Mouse (Mus musculus) forebrain, embryonic 15.5 days (tissue): ENCODE results near the gene Syt1. TPM values are rescaled to one million over a fixed set of nuclear protein-coding genes. Genes with fewer than 3 reads are reported as not detected.

Source experiments
- ATAC-seq: fragments of 200-750 bp; cut with Nextera tagmentation; replicated peaks from 2 replicates; pipeline ENCODE4 v1.8.0; 2017; ENCODE audit warnings: mild to moderate bottlenecking, moderate TSS enrichment, moderate library complexity
- H3K27ac ChIP-seq: fragments of 300-500 bp; sonication (generic); replicated peaks from 2 replicates; pipeline ENCODE4 v1.5.1; 2015; ENCODE audit warnings: mild to moderate bottlenecking, inconsistent platforms
- H3K27me3 ChIP-seq: fragments of 300-500 bp; sonication (generic); 2 replicates; pipeline ENCODE4 v1.6.1; 2015; ENCODE audit warnings: inconsistent platforms
- H3K36me3 ChIP-seq: fragments of 300-500 bp; sonication (generic); 2 replicates; pipeline ENCODE4 v1.6.1; 2015; ENCODE audit warnings: mild to moderate bottlenecking, inconsistent platforms
- H3K4me1 ChIP-seq: fragments of 300-500 bp; sonication (generic); 2 replicates; pipeline ENCODE4 v1.6.1; 2015; ENCODE audit warnings: inconsistent platforms
- H3K4me2 ChIP-seq: fragments of 300-500 bp; sonication (generic); replicated peaks from 2 replicates; pipeline ENCODE4 v1.6.1; 2015; ENCODE audit warnings: mild to moderate bottlenecking, inconsistent platforms
- H3K4me3 ChIP-seq: fragments of 300-500 bp; sonication (generic); 2 replicates; pipeline ENCODE4 v1.5.1; 2015; ENCODE audit warnings: mild to moderate bottlenecking, inconsistent platforms
- H3K9ac ChIP-seq: fragments of 300-500 bp; sonication (generic); replicated peaks from 2 replicates; pipeline ENCODE4 v1.6.1; 2015; ENCODE audit warnings: mild to moderate bottlenecking, inconsistent platforms
- H3K9me3 ChIP-seq: fragments of 300-500 bp; sonication (generic); 2 replicates; pipeline ENCODE4 v1.6.1; 2016; ENCODE audit warnings: inconsistent platforms
- WGBS: fragments of 180-500 bp; shearing (Covaris S2); methylation state at CpG from one replicate; pipeline ENCODE4 v1.1.7; 2015; ENCODE audit warnings: mixed read lengths; 5-methylcytosine and 5-hydroxymethylcytosine counted together
- polyA plus RNA-seq: library from polyadenylated mRNA; unstranded; fragments of >200 nt; fragmentation: Nextera tagmentation; extraction: Ambion mirVana; gene quantifications from 2 replicates; pipeline ENCODE4 v1.2.1, GENCODE M21; 2015

Syt1 gene
- polyA plus RNA-seq, 1 experiment from 2014 or later = 83.0 TPM

- ATAC-seq = peak; percentile 72
Measured at GRCm38 (mm10) chr10:108733982-108734381, 276.8 kb downstream of the Syt1 start.

DNA sequence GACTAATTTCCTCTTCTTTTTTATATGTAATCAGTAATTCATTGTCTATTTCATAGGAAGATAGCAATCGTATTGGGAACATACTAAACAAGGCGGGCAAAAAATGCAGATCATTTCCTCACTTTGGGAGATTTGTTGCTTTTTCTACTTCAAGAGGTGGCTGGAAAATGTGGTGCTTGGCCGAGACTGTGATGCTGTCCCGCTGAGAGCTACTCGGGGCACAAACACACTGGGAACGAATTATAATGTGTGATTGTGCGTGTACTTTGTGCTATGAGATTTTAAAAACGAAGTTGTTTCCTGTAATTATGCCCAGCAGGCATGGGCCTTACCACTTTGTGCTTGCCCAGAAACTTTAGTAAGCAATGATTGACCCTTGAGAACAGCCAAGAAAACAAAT lies 281.8 kb downstream of the Syt1 start:
- Histone ChIP-seq H3K4me1 (no peaks in the 10 kb centered on the region), H3K27me3 (no peaks in the 10 kb centered on the region), H3K4me3 (no peak overlapping the region), H3K27ac (no peak overlapping the region), H3K9me3 (no peaks in the 10 kb centered on the region), H3K9ac (no peak overlapping the region), H3K36me3 (no peaks in the 10 kb centered on the region), H3K4me2 (no peak overlapping the region)
- 58% methylated on average over 8 of the region's 8 CpGs for WGBS
- ATAC-seq = no peak

More at GRCm38 (mm10) chr10:108733982-108734381, 276.8 kb downstream of the Syt1 start:
- Histone ChIP-seq H3K27me3 (no peaks in the 10 kb centered on the region), H3K4me2 (no peak overlapping the region), H3K4me1 (no peaks in the 10 kb centered on the region), H3K27ac (no peak overlapping the region), H3K9me3 (no peaks in the 10 kb centered on the region), H3K4me3 (no peak overlapping the region), H3K36me3 (no peaks in the 10 kb centered on the region), H3K9ac (no peak overlapping the region)
- 79% methylated on average over 2 of the region's 2 CpGs for WGBS

DNA sequence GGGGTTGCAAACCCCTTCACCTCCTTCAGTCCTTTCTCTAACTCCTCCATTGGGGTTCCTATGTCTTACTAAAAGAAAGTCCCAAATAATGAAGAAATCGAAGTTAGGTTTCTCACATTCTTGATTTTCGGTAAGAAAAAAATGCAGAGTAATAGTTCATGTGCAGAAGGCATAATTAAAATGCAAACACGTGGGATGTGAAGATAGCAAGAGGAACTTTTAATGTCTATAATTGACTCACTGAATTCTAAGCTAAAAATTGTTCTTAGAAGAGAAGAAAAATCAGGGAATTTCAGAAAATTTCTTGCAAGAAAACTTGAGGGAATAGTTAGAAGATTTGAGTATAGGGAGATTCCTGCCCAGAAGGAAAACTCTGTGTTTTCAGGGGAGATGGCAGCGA lies 284.4 kb downstream of the Syt1 start:
- Histone ChIP-seq H3K27me3 (no peaks in the 10 kb centered on the region), H3K9ac (no peak overlapping the region), H3K4me3 (no peak overlapping the region), H3K4me1 (no peaks in the 10 kb centered on the region), H3K27ac (no peak overlapping the region), H3K36me3 (no peaks in the 10 kb centered on the region), H3K9me3 (no peaks in the 10 kb centered on the region), H3K4me2 (no peak overlapping the region)
- 88% methylated on average over 4 of the region's 4 CpGs for WGBS
- no peak for ATAC-seq

GRCm38 (mm10) chr10:108724878-108725277 lies 285.9 kb downstream of the Syt1 start:
- Histone ChIP-seq H3K9ac (no peak overlapping the region), H3K27me3 (no peaks in the 10 kb centered on the region), H3K4me2 (no peak overlapping the region), H3K4me3 (no peak overlapping the region), H3K9me3 (no peaks in the 10 kb centered on the region), H3K4me1 (no peaks in the 10 kb centered on the region), H3K36me3 (no peaks in the 10 kb centered on the region), H3K27ac (no peak overlapping the region)
- no peak for ATAC-seq
- WGBS = 59% methylated on average over 3 of the region's 3 CpGs

GRCm38 (mm10) chr10:108710514-108710913 lies 300.3 kb downstream of the Syt1 start:
- H3K4me1 ChIP-seq = peaks cover 9% of the 10 kb centered on the region; the same call in 1 of the 2 replicates
- no peaks in the 10 kb centered on the region for H3K27me3 ChIP-seq
- no peak overlapping the region for H3K9ac ChIP-seq
- H3K9me3 ChIP-seq = no peaks in the 10 kb centered on the region
- peak overlapping the region; percentile 62; the same call in 1 of the 2 replicates for H3K27ac ChIP-seq
- H3K4me2 ChIP-seq = no peak overlapping the region
- no peak overlapping the region for H3K4me3 ChIP-seq
- peak; percentile 85 for ATAC-seq
- no peaks in the 10 kb centered on the region for H3K36me3 ChIP-seq
- 51% methylated on average over 5 of the region's 5 CpGs for WGBS

DNA sequence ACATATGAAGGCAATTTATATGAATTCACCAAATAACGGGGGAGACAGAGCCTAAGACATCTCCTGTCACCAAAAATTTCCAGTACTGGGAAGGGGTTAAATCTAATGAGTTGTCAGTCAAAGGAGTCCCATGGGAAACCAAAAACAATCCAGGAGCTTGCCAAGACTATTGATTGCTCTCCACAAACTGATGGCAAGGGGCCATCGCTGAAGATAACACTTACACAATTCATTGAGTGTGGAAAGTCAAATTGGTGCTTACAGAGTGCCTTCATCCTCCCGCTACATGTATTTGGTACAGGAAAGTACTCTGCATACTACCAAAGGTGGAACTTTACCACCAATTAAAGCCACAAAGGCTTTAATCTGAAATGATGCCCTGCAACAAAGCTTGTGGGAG lies 305.1 kb downstream of the Syt1 start:
- H3K4me1 ChIP-seq = peaks cover 25% of the 10 kb centered on the region
- H3K36me3 ChIP-seq = no peaks in the 10 kb centered on the region
- no peak overlapping the region for H3K27ac ChIP-seq
- 87% methylated on average over 3 of the region's 3 CpGs for WGBS
- no peak overlapping the region for H3K4me3 ChIP-seq
- H3K4me2 ChIP-seq = no peak overlapping the region
- ATAC-seq = no peak
- H3K9me3 ChIP-seq = no peaks in the 10 kb centered on the region
- no peak overlapping the region for H3K9ac ChIP-seq
- H3K27me3 ChIP-seq = no peaks in the 10 kb centered on the region

DNA sequence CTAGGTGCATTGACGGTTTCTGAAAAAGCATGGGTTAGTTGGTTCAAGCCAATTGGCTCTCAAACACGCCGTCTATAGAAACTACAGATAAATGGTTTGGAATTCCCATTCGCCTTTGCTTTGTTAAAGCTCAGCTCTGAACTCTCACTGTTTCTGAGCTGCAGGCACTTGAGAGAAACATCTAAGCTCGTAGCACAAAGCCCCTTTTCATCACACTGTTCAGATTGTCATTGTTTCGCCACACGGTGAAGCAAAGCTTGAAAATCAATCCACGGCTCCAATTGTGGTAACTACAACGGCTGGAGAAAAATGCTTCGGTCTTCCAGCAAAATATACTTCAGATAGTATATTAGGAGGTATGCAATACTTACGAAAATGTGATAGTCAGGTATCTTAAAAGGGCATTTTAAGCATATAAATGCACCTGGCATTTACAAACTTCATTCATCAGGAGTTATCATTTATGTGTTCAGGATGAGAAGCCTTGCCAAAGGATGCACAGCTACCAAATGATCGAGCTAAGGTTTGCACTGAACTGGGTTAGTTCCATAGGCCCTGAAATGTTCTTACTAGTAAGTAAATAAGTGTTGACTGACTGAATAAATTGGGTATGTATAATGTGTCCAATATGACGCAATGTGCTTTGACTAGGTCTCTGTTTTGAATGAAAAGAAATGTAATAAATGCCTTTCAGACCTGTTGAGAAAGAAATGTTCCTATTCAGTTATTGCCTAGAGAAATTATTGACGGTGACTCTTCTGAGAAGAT lies 309.2 kb downstream of the Syt1 start:
- H3K4me1 ChIP-seq = peaks cover 21% of the 10 kb centered on the region
- WGBS = 6% methylated on average over 14 of the region's 14 CpGs
- H3K4me2 ChIP-seq = no peak overlapping the region
- no peaks in the 10 kb centered on the region for H3K36me3 ChIP-seq
- H3K9me3 ChIP-seq = no peaks in the 10 kb centered on the region
- H3K9ac ChIP-seq = no peak overlapping the region
- ATAC-seq = peak; percentile 60
- H3K4me3 ChIP-seq = no peak overlapping the region
- H3K27me3 ChIP-seq = no peaks in the 10 kb centered on the region
- peak overlapping the region; percentile 74 for H3K27ac ChIP-seq

GRCm38 (mm10) chr10:108699946-108700345 lies 310.8 kb downstream of the Syt1 start, which contains the start of gene Gm5136:
Gm5136 (minus strand) TSS chr10:108700160.
- Histone ChIP-seq H3K4me2 (no peak within 1 kb of the TSS), H3K9me3 (no peaks in the 10 kb centered on the region), H3K4me3 (no peak within 1 kb of the TSS), H3K36me3 (no peaks in the 10 kb centered on the region), H3K9ac (no peak within 1 kb of the TSS), H3K4me1 (peaks cover 21% of the 10 kb centered on the region), H3K27me3 (no peaks in the 10 kb centered on the region), H3K27ac (peak within 1 kb of the TSS; percentile 74; the same call in 1 of the 2 replicates)
- ATAC-seq = no peak; the same call in 1 of the 2 replicates
- 99% methylated on average over 9 of the region's 9 CpGs for WGBS

GRCm38 (mm10) chr10:108697062-108697461 lies 313.7 kb downstream of the Syt1 start:
- Histone ChIP-seq H3K36me3 (no peaks in the 10 kb centered on the region), H3K4me3 (no peak overlapping the region), H3K9me3 (no peaks in the 10 kb centered on the region), H3K9ac (no peak overlapping the region), H3K4me1 (peaks cover 17% of the 10 kb centered on the region), H3K4me2 (no peak overlapping the region), H3K27ac (0 out of 2 replicates have a peak overlapping the region, but pooled peaks have one; percentile 29), H3K27me3 (no peaks in the 10 kb centered on the region)
- no peak for ATAC-seq
- WGBS = 60% methylated on average over 5 of the region's 5 CpGs

GRCm38 (mm10) chr10:108690954-108691353 lies 319.8 kb downstream of the Syt1 start:
- no peaks in the 10 kb centered on the region for H3K9me3 ChIP-seq
- H3K4me3 ChIP-seq = no peak overlapping the region
- WGBS = 54% methylated on average over 9 of the region's 9 CpGs
- H3K4me2 ChIP-seq = no peak overlapping the region
- no peaks in the 10 kb centered on the region for H3K27me3 ChIP-seq
- peaks cover 5% of the 10 kb centered on the region; the same call in 1 of the 2 replicates for H3K4me1 ChIP-seq
- no peaks in the 10 kb centered on the region for H3K36me3 ChIP-seq
- ATAC-seq = no peak
- H3K27ac ChIP-seq = no peak overlapping the region
- no peak overlapping the region for H3K9ac ChIP-seq

DNA sequence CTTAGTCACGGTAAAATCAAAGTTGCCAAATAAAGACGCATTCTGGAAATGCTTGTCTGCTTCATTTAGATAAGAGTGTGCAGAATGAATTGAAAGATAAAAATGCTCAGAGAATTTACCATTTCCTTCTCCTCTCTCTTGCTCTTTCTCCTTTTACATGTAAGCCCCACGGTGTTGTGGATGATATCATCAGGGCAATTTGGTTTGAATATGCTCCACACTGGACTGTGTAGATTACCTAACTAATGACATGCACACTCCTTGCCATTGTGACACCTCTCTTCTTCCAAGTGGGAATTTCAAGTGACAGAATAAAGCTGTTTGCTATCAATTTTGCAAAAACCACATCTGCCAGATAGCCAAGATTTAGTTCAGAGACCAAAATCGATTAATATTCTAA lies 324.1 kb downstream of the Syt1 start:
- Histone ChIP-seq H3K9me3 (no peaks in the 10 kb centered on the region), H3K9ac (no peak overlapping the region), H3K27me3 (no peaks in the 10 kb centered on the region), H3K4me1 (peaks cover 5% of the 10 kb centered on the region; the same call in 1 of the 2 replicates), H3K36me3 (no peaks in the 10 kb centered on the region), H3K4me3 (no peak overlapping the region), H3K4me2 (no peak overlapping the region), H3K27ac (no peak overlapping the region)
- no peak for ATAC-seq
- WGBS = 81% methylated on average over 4 of the region's 4 CpGs

GRCm38 (mm10) chr10:108679675-108680390 lies 330.9 kb downstream of the Syt1 start:
- WGBS = 31% methylated on average over 14 of the region's 14 CpGs
- H3K9me3 ChIP-seq = no peaks in the 10 kb centered on the region
- no peaks in the 10 kb centered on the region for H3K36me3 ChIP-seq
- no peak overlapping the region for H3K4me3 ChIP-seq
- H3K4me2 ChIP-seq = no peak overlapping the region
- no peaks in the 10 kb centered on the region for H3K27me3 ChIP-seq
- peaks cover 9% of the 10 kb centered on the region for H3K4me1 ChIP-seq
- ATAC-seq = peak; percentile 83
- peak overlapping the region; percentile 58 for H3K27ac ChIP-seq
- 0 out of 2 replicates have a peak overlapping the region, but pooled peaks have one; percentile 11 for H3K9ac ChIP-seq
